Mouse (Mus musculus) adipose tissue, adult 10 weeks (tissue): ENCODE data around the gene Cdca7l. TPM values are rescaled to one million over a fixed set of nuclear protein-coding genes. Genes with fewer than 3 reads are reported as not detected.

Experiments
- polyA plus RNA-seq: library from polyadenylated mRNA; stranded (reverse); fragments of 350-450 nt; fragmentation: Illumina TruSeq; extraction: RNeasy Lipid Tissue Mini Kit (QIAGEN cat#74804); gene quantifications from one replicate; pipeline ENCODE4 v1.2.3, GENCODE M21; 2014; ENCODE audit warnings: low read depth, low replicate concordance

The Cdca7l gene
- 9.2 TPM for polyA plus RNA-seq

GRCm38 (mm10) chr12:117803989-117804388 is at the start of gene Cdca7l:
Gene Cdca7l (plus strand): TSS chr12:117804289.

